Mouse (Mus musculus) liver, embryonic 12.5 days (tissue): ENCODE data around the gene B3gnt6. TPM values are rescaled to one million over a fixed set of nuclear protein-coding genes. Genes with fewer than 3 reads are reported as not detected.

Experiments used
- ATAC-seq: fragments of 200-750 bp; cut with Nextera tagmentation; 2 replicates; pipeline ENCODE4 v1.8.0; 2017; ENCODE audit warnings: moderate number of reproducible peaks, mild to moderate bottlenecking, moderate library complexity
- H3K27ac ChIP-seq: fragments of 300-500 bp; sonication (generic); 2 replicates; pipeline ENCODE4 v1.5.1; 2016; ENCODE audit warnings: mild to moderate bottlenecking
- H3K27me3 ChIP-seq: fragments of 300-500 bp; sonication (generic); replicated peaks from 2 replicates; pipeline ENCODE4 v1.6.1; 2016; ENCODE audit warnings: mild to moderate bottlenecking, moderate library complexity
- H3K36me3 ChIP-seq: fragments of 300-500 bp; sonication (generic); 2 replicates; pipeline ENCODE4 v1.6.1; 2016; ENCODE audit warnings: mild to moderate bottlenecking, moderate library complexity
- H3K4me1 ChIP-seq: fragments of 300-500 bp; sonication (generic); 2 replicates; pipeline ENCODE4 v1.6.1; 2016
- H3K4me2 ChIP-seq: fragments of 300-500 bp; sonication (generic); 2 replicates; pipeline ENCODE4 v1.6.1; 2016; ENCODE audit warnings: mild to moderate bottlenecking, moderate library complexity
- H3K4me3 ChIP-seq: fragments of 300-500 bp; sonication (generic); 2 replicates; pipeline ENCODE4 v1.5.1; 2016; ENCODE audit warnings: mild to moderate bottlenecking, moderate library complexity
- H3K9ac ChIP-seq: fragments of 300-500 bp; sonication (generic); 2 replicates; pipeline ENCODE4 v1.6.1; 2016; ENCODE audit warnings: mild to moderate bottlenecking, moderate library complexity
- H3K9me3 ChIP-seq: fragments of 300-500 bp; sonication (generic); replicated peaks from 2 replicates; pipeline ENCODE4 v1.6.1; 2016; ENCODE audit warnings: mild to moderate bottlenecking, moderate library complexity
- WGBS: fragments of 180-500 bp; shearing (Covaris S2); methylation state at CpG from one replicate; pipeline ENCODE4 v1.1.7; 2016; ENCODE audit not compliant: insufficient replicate concordance; 5-methylcytosine and 5-hydroxymethylcytosine counted together
- polyA plus RNA-seq: library from polyadenylated mRNA; unstranded; fragments of >200 nt; fragmentation: Nextera tagmentation; extraction: Ambion mirVana; gene quantifications from 2 replicates; pipeline ENCODE4 v1.2.1, GENCODE M21; 2016

B3gnt6 gene
- polyA plus RNA-seq, 1 experiment from 2014 or later = not detected

- WGBS = 35% methylated on average over 5 of the region's 5 CpGs
- peak overlapping the region; percentile 80 for H3K27ac ChIP-seq
- peaks cover 70% of the 10 kb centered on the region for H3K36me3 ChIP-seq
- no peaks in the 10 kb centered on the region for H3K9me3 ChIP-seq
- H3K27me3 ChIP-seq = no peaks in the 10 kb centered on the region
- peak overlapping the region; percentile 47 for H3K4me2 ChIP-seq
- H3K4me3 ChIP-seq = peak overlapping the region; percentile 28
- peak; percentile 55; the same call in 1 of the 2 replicates for ATAC-seq
- H3K9ac ChIP-seq = peak overlapping the region; percentile 53
- H3K4me1 ChIP-seq = peaks cover 87% of the 10 kb centered on the region
Observed at GRCm38 (mm10) chr7:98157636-98158332, 41.5 kb downstream of the B3gnt6 start.

DNA sequence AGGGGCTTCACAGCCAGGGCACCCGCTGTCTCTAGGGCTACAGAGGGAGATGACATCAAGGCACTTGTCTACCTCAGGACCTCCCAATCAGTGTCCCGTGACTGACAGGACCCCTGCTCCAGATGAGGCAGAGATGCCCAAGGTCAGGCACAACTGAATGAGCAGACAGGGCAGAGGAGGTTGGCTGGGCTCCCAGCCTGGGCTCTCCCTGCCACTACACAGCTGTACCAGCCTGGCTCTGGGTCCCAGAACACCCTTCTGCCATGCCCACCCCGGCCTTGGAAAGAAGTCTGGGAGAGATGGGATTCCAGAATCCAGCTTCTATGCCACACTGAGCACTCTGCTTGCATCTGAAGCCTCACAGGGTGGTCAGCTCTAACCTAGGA lies 43.0 kb downstream of the B3gnt6 start:
- peak overlapping the region; percentile 19; the same call in 1 of the 2 replicates for H3K9ac ChIP-seq
- H3K27ac ChIP-seq = peak overlapping the region; percentile 80
- no peak overlapping the region for H3K4me3 ChIP-seq
- H3K27me3 ChIP-seq = no peaks in the 10 kb centered on the region
- H3K9me3 ChIP-seq = no peaks in the 10 kb centered on the region
- H3K36me3 ChIP-seq = peaks cover 75% of the 10 kb centered on the region
- H3K4me2 ChIP-seq = peak overlapping the region; percentile 26
- no peak; the same call in 1 of the 2 replicates for ATAC-seq
- WGBS = 35% methylated on average over 3 of the region's 3 CpGs
- H3K4me1 ChIP-seq = peaks cover 86% of the 10 kb centered on the region

DNA sequence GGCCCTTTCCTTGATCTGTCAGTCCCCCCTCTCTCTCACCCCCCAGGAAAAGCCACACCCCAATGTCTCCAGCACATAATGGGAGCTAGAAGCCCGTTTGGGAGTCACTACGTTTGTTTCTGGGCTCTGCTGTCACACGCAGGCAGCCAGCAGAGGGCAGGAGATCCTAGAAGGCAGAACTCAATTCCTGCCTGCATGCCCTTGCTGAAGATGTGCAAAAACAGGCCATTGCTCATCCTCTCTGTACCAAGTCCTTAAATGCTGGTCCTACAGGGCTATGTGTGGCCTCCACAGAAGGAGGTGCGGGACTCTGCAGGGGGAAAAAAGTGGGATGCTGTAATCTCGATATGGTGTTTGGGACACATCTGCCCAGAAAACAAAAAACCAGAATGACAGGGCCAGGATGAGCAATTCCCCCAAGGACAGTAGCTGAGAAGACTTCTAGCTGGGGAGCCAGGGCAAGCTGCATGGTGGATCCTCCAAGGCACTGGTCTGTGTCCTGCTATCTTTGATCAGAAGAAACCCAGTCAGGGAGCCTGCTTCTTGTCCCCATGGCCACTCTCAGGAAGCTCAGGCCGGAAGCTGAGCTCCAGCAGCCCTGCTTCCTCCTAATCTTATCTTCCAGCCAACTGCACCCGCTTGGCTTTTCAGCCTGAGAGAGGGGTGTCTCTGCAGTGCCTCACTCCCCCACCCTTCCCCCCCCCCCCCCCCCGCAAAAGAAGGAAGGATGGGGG lies 43.6 kb downstream of the B3gnt6 start:
- Histone ChIP-seq H3K27me3 (no peaks in the 10 kb centered on the region), H3K4me3 (no peak overlapping the region), H3K36me3 (peaks cover 73% of the 10 kb centered on the region), H3K27ac (peak overlapping the region; percentile 80), H3K9me3 (no peaks in the 10 kb centered on the region), H3K4me2 (peak overlapping the region; percentile 26), H3K9ac (peak overlapping the region; percentile 31; the same call in 1 of the 2 replicates), H3K4me1 (peaks cover 86% of the 10 kb centered on the region)
- 4% methylated on average over 8 of the region's 8 CpGs for WGBS
- peak; percentile 56 for ATAC-seq

DNA sequence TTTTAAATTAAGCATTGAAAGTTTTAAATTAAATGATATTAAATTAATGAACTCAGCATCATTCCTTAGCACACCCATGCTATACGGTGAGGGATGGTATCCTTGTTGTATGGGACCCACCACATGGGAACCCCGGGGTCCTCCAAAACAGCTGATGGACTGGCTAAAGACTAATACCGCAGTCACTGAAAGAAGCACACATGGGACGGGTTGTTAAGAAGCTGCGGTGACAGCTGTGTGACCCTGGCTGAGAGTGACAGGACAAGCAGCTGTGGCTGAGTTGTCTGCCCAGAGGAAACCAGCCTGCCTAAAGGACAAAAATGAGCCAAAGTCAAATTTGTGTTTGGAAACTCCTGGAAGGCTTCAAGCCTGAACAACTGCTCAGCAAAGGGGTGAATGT lies 45.4 kb downstream of the B3gnt6 start:
- peaks cover 71% of the 10 kb centered on the region for H3K36me3 ChIP-seq
- H3K4me2 ChIP-seq = no peak overlapping the region
- WGBS = 56% methylated on average over 5 of the region's 5 CpGs
- H3K27ac ChIP-seq = no peak overlapping the region; the same call in 1 of the 2 replicates
- no peak overlapping the region for H3K4me3 ChIP-seq
- H3K9ac ChIP-seq = no peak overlapping the region
- no peaks in the 10 kb centered on the region for H3K9me3 ChIP-seq
- H3K27me3 ChIP-seq = no peaks in the 10 kb centered on the region
- H3K4me1 ChIP-seq = peaks cover 86% of the 10 kb centered on the region
- ATAC-seq = no peak

GRCm38 (mm10) chr7:98153345-98153744 lies 45.9 kb downstream of the B3gnt6 start:
- Histone ChIP-seq H3K27ac (no peak overlapping the region), H3K9me3 (no peaks in the 10 kb centered on the region), H3K9ac (no peak overlapping the region), H3K4me2 (no peak overlapping the region), H3K4me1 (peaks cover 81% of the 10 kb centered on the region), H3K36me3 (peaks cover 67% of the 10 kb centered on the region), H3K4me3 (no peak overlapping the region), H3K27me3 (no peaks in the 10 kb centered on the region)
- 39% methylated on average over 3 of the region's 3 CpGs for WGBS
- no peak for ATAC-seq

DNA sequence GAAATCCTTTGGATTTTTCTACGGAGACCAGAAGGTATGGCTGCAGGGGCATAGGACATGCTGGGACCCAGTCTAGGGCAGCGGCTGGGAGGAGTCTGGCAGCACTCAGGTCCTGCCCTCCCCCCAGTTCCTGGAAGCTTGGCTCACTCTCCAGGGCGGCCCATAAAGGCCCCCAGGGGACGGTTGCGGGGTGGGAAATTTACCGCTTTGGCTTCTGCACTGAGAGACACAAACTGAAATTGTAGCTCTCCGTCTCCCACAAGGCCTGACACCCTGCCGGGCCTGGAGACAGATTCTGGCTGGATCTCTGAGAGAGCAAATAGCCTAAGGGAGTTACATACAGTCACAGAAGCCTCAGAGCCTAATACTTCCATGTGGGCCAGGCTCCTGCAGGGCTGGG lies 46.9 kb downstream of the B3gnt6 start:
- Histone ChIP-seq H3K27me3 (no peaks in the 10 kb centered on the region), H3K4me3 (no peak overlapping the region), H3K9ac (no peak overlapping the region), H3K36me3 (peaks cover 70% of the 10 kb centered on the region), H3K27ac (no peak overlapping the region), H3K9me3 (no peaks in the 10 kb centered on the region), H3K4me2 (no peak overlapping the region), H3K4me1 (peaks cover 77% of the 10 kb centered on the region)
- WGBS = 68% methylated on average over 8 of the region's 8 CpGs
- no peak for ATAC-seq

DNA sequence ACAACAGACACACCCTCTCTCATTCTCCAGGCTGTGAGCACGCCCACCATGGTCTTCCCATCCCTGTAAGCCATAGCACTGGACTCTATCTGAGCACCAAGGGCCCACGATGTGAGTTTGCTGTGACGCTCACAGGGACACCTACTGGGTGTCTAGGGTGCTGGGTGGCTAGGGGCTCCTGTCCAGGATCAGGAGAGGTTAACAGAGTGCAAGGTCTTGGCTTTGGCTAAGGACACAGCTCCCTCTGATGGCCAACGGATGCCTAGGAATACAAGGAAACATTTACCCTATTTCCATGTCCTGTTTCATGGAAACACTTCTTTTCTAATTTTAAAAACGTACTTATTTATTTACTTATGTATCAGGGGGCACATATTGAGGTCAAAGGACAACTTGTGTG lies 48.8 kb downstream of the B3gnt6 start:
- Histone ChIP-seq H3K36me3 (peaks cover 82% of the 10 kb centered on the region), H3K27ac (no peak overlapping the region), H3K9me3 (no peaks in the 10 kb centered on the region), H3K4me1 (peaks cover 65% of the 10 kb centered on the region), H3K4me3 (no peak overlapping the region), H3K27me3 (no peaks in the 10 kb centered on the region), H3K4me2 (no peak overlapping the region), H3K9ac (no peak overlapping the region; the same call in 1 of the 2 replicates)
- 54% methylated on average over 5 of the region's 5 CpGs for whole genome bisulfite sequencing
- ATAC-seq = no peak

DNA sequence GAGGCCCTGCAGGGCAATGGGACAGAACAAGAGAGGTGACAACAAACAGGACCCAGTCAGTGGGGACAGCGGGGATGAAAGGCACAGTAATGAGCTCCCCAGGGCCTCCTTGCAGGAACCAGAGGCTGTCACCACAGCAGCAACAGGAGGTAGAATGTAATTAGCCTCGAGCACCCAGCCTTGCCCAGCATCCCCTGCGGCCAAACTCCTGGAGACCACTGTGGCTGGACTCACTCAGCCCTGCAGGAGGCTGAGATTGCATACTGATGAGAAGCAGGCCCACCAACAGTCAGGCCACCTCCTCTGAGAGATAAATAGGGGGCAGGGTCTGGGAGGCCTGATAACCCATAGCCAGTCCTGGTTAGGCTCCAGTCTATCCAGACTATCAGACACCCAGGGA lies 49.5 kb downstream of the B3gnt6 start:
- Histone ChIP-seq H3K4me1 (peaks cover 64% of the 10 kb centered on the region), H3K9me3 (no peaks in the 10 kb centered on the region), H3K36me3 (peaks cover 83% of the 10 kb centered on the region), H3K27me3 (no peaks in the 10 kb centered on the region), H3K9ac (no peak overlapping the region), H3K27ac (0 out of 2 replicates have a peak overlapping the region, but pooled peaks have one; percentile 10), H3K4me3 (no peak overlapping the region), H3K4me2 (no peak overlapping the region)
- ATAC-seq = 0 out of 2 replicates have a peak, but pooled peaks have one; percentile 4
- 50% methylated on average over 3 of the region's 3 CpGs for WGBS

DNA sequence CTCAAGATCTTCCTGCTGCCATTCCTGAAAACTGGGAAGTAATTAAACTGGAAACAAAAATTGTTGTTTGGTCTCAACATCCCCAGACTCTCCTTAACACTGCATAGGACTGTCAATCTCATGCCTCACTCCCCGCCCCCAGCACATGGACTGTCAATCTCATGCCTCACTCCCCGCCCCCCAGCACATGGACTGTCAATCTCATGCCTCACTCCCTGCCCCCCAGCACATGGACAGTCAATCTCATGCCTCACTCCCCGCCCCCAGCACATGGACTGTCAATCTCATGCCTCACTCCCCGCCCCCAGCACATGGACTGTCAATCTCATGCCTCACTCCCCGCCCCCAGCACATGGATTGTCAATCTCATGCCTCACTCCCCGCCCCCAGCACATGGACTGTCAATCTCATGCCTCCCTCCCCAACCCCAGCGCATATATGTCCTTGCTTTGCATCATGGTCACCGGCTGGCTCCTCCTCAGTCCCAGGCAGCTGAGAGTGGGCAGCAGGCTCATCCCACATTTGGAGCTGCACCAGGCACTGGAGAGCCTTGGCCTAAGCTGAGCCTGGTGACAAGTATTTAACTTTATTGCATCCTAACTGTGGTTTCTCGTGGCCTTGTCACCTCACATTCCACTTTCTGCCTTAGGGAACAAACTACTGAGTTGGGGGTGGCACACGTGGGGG lies 50.4 kb downstream of the B3gnt6 start:
- no peak overlapping the region for H3K4me3 ChIP-seq
- no peak overlapping the region for H3K4me2 ChIP-seq
- H3K4me1 ChIP-seq = peaks cover 58% of the 10 kb centered on the region
- no peaks in the 10 kb centered on the region for H3K27me3 ChIP-seq
- WGBS = 74% methylated on average over 10 of the region's 10 CpGs
- no peaks in the 10 kb centered on the region for H3K9me3 ChIP-seq
- peaks cover 85% of the 10 kb centered on the region for H3K36me3 ChIP-seq
- H3K27ac ChIP-seq = no peak overlapping the region
- no peak overlapping the region for H3K9ac ChIP-seq
- no peak for ATAC-seq

GRCm38 (mm10) chr7:98147766-98148165 lies 51.5 kb downstream of the B3gnt6 start:
- Histone ChIP-seq H3K4me3 (no peak overlapping the region), H3K9ac (no peak overlapping the region), H3K9me3 (no peaks in the 10 kb centered on the region), H3K4me1 (peaks cover 63% of the 10 kb centered on the region), H3K27ac (no peak overlapping the region), H3K27me3 (no peaks in the 10 kb centered on the region), H3K4me2 (no peak overlapping the region), H3K36me3 (peaks cover 90% of the 10 kb centered on the region)
- WGBS = 85% methylated on average over 8 of the region's 8 CpGs
- no peak for ATAC-seq

DNA sequence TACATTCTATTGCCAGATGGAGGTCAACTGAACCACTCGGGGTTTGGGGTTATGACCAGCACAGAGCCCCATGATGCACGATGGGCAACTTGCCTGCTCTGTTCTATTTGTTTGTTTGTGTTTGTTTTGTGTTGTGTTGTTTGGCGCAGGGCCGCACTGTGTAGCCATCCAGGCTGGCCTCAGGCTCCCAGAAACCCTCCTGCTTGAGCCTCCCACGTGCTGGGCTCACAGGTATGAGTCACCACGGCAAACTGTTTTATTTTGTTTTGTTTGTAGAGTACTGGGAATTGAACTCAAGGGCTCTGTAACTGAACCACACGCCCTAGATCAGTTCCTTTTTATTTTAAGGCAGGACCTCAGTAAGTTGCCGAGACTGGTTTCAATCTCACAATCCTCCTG lies 52.8 kb downstream of the B3gnt6 start:
- no peaks in the 10 kb centered on the region for H3K27me3 ChIP-seq
- ATAC-seq = no peak
- no peak overlapping the region for H3K4me3 ChIP-seq
- H3K27ac ChIP-seq = no peak overlapping the region
- no peaks in the 10 kb centered on the region for H3K9me3 ChIP-seq
- no peak overlapping the region for H3K9ac ChIP-seq
- H3K36me3 ChIP-seq = peaks cover 81% of the 10 kb centered on the region
- H3K4me2 ChIP-seq = no peak overlapping the region
- 78% methylated on average over 8 of the region's 8 CpGs for WGBS
- peaks cover 65% of the 10 kb centered on the region for H3K4me1 ChIP-seq
